8 mouse cellular contexts compared by ENCODE assay signal in the genomic region with DNA sequence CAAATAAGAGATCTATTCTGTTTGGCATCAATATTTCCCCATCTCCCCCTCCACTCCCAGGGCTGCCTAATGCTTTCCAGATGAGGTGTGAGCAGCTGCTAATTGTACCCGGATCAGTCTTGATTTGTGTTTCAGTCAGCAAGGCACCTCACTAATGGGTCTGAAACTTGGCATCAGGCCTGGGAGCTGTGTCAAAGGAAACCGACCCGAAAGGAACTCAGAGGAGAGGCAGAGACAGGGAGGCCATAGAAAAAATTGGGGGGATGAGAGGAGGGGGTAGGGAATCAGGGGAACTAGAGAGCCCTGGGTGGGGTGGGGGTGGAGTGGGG. TPM values are rescaled to one million over a fixed set of nuclear protein-coding genes. Genes with fewer than 3 reads are reported as not detected.
DNase-seq lines count a peak whose midpoint lies in the region; ATAC-seq and TF ChIP-seq lines count a peak whose summit lies in the region.

No protein-coding gene starts in this region.

- H3K27me3 ChIP-seq in heart, embryonic 12.5 days (replicated peaks): no peaks in the 10 kb centered on the region
- no peaks in the 10 kb centered on the region for H3K27me3 ChIP-seq in embryonic facial prominence, embryonic 15.5 days
- no peaks in the 10 kb centered on the region for H3K27me3 ChIP-seq in hindbrain, embryonic 14.5 days (ENCODE audit: control insufficient read depth, insufficient read depth, low read length)
- no peaks in the 10 kb centered on the region for H3K27me3 ChIP-seq in thymus, adult 2 months (ENCODE audit: control insufficient read depth, insufficient read depth, low read length)

- no peaks in the 10 kb centered on the region for H3K9me3 ChIP-seq in heart, embryonic 12.5 days (replicated peaks)
- H3K9me3 ChIP-seq in embryonic facial prominence, embryonic 15.5 days (replicated peaks): no peaks in the 10 kb centered on the region
- no peaks in the 10 kb centered on the region for H3K9me3 ChIP-seq in hindbrain, embryonic 14.5 days (ENCODE audit: control insufficient read depth, low read length)

- no peak for ATAC-seq in heart, embryonic 12.5 days (ENCODE audit: insufficient number of reproducible peaks, low FRiP score)
- ATAC-seq in embryonic facial prominence, embryonic 15.5 days (ENCODE audit: insufficient number of reproducible peaks, low FRiP score, low TSS enrichment, low read depth): peak; percentile 72
- ATAC-seq in hindbrain, embryonic 14.5 days (ENCODE audit: low FRiP score): peak; percentile 72; the same call in 1 of the 2 replicates

- no peak for TF ChIP-seq POLR2A in thymus, adult 2 months (IDR thresholded peaks at IDR 0.05; ENCODE audit: control insufficient read depth, extremely low read depth, insufficient read depth, low read length, poor library complexity)

- no peaks in the 10 kb centered on the region for H3K36me3 ChIP-seq in heart, embryonic 12.5 days
- H3K36me3 ChIP-seq in embryonic facial prominence, embryonic 15.5 days: no peaks in the 10 kb centered on the region
- H3K36me3 ChIP-seq in hindbrain, embryonic 14.5 days (replicated peaks; ENCODE audit: control insufficient read depth, insufficient read depth): no peaks in the 10 kb centered on the region
- H3K36me3 ChIP-seq in thymus, adult 2 months (ENCODE audit: control insufficient read depth, insufficient read depth, low read length): no peaks in the 10 kb centered on the region

- DNase-seq in heart, adult 8-10 months (ENCODE audit: low spot score): no peak
- peak; percentile 59 for DNase-seq in hindbrain, embryonic 14.5 days (ENCODE audit: low spot score)
- DNase-seq in mesoderm, embryonic 11.5 days (ENCODE audit: low read depth, low spot score): peak; percentile 74
- DNase-seq in testis, postnatal 10 days (ENCODE audit: low spot score): no peak
- no peak for DNase-seq in urinary bladder, postnatal 36 days (ENCODE audit: low spot score in 2 of 2)
- DNase-seq in thymus, adult 2 months: no peak

- H3K4me2 ChIP-seq in heart, embryonic 12.5 days: peak overlapping the region; percentile 28
- H3K4me2 ChIP-seq in embryonic facial prominence, embryonic 15.5 days (replicated peaks): peak overlapping the region; percentile 30
- H3K4me2 ChIP-seq in hindbrain, embryonic 14.5 days (replicated peaks): no peak overlapping the region

- no peak overlapping the region for H3K9ac ChIP-seq in heart, embryonic 12.5 days
- H3K9ac ChIP-seq in embryonic facial prominence, embryonic 15.5 days: no peak overlapping the region
- H3K9ac ChIP-seq in hindbrain, embryonic 14.5 days: no peak overlapping the region

- H3K4me1 ChIP-seq in heart, embryonic 12.5 days (replicated peaks): peaks cover 28% of the 10 kb centered on the region
- peaks cover 62% of the 10 kb centered on the region for H3K4me1 ChIP-seq in embryonic facial prominence, embryonic 15.5 days
- peaks cover 8% of the 10 kb centered on the region for H3K4me1 ChIP-seq in hindbrain, embryonic 14.5 days (replicated peaks; ENCODE audit: control insufficient read depth, insufficient read depth, low read length)
- H3K4me1 ChIP-seq in thymus, adult 2 months (replicated peaks; ENCODE audit: control insufficient read depth, insufficient read depth, low read length): no peaks in the 10 kb centered on the region

- H3K27ac ChIP-seq in heart, embryonic 12.5 days (ENCODE audit: poor library complexity, severe bottlenecking): peak overlapping the region; percentile 66
- H3K27ac ChIP-seq in embryonic facial prominence, embryonic 15.5 days (replicated peaks): peak overlapping the region; percentile 92
- peak overlapping the region; percentile 66 for H3K27ac ChIP-seq in hindbrain, embryonic 14.5 days
- no peak overlapping the region for H3K27ac ChIP-seq in thymus, adult 2 months (ENCODE audit: control insufficient read depth, insufficient read depth, low read length)

- H3K4me3 ChIP-seq in heart, embryonic 12.5 days: no peak overlapping the region
- H3K4me3 ChIP-seq in embryonic facial prominence, embryonic 15.5 days (replicated peaks): no peak overlapping the region
- H3K4me3 ChIP-seq in hindbrain, embryonic 14.5 days (replicated peaks; ENCODE audit: low read length): no peak overlapping the region
- H3K4me3 ChIP-seq in thymus, adult 2 months (ENCODE audit: control insufficient read depth, insufficient read depth, low read length): no peak overlapping the region

- 10% methylated on average over 3 of the region's 3 CpGs for WGBS in heart, embryonic 12.5 days
- WGBS in embryonic facial prominence, embryonic 15.5 days: 2% methylated on average over 3 of the region's 3 CpGs
- 28% methylated on average over 3 of the region's 3 CpGs for WGBS in hindbrain, embryonic 14.5 days
- WGBS in thymus, adult 2 months: 58% methylated on average over 3 of the region's 3 CpGs

- TF ChIP-seq CTCF in thymus, adult 2 months (IDR thresholded peaks at IDR 0.05; ENCODE audit: borderline replicate concordance, control insufficient read depth, extremely low read depth, insufficient read depth, low read length, poor library complexity): no peak

RNA-seq across cellular contexts. Expression of gene Boc, which starts 57.1 kb away (rescaled TPM):
- 7.9 and 9.3 TPM in 2 replicates for polyA plus RNA-seq in heart, embryonic 12.5 days (2016; fragmentation: Nextera tagmentation; extraction: Ambion mirVana)
- total RNA-seq in heart, adult 8-10 months (2022): 1 to 10 TPM; 3.5 to 4.0 (median 3.8) TPM
- polyA plus RNA-seq in embryonic facial prominence, embryonic 15.5 days (2015; fragmentation: Nextera tagmentation; extraction: Ambion mirVana): 42.3 and 49.1 TPM in 2 replicates
- 10.1 and 11.8 TPM in 2 replicates for polyA plus RNA-seq in hindbrain, embryonic 14.5 days (2014; fragmentation: Nextera tagmentation; extraction: Ambion mirVana)
- 13.1 and 14.6 TPM in 2 replicates for polyA plus RNA-seq in thymus, adult 2 months (2012; rRNA removed)

Comparison
In these comparisons a context has a peak if more than half of its experiments do, and no peak if none do; other contexts are left out.
1. DNase-seq: peak in hindbrain, embryonic 14.5 days (single experiment) and mesoderm, embryonic 11.5 days (single experiment); none in heart, adult 8-10 months (single experiment), testis, postnatal 10 days (single experiment), urinary bladder, postnatal 36 days (0 of 2) and thymus, adult 2 months (single experiment).